Mouse (Mus musculus): ENCODE data around the gene Gng2.
"Not testable (repeated sequence)": the region's sequence is repeated elsewhere in the genome, so short reads cannot be mapped to it uniquely, and the experiment has no call there.

Gng2 gene

DNA sequence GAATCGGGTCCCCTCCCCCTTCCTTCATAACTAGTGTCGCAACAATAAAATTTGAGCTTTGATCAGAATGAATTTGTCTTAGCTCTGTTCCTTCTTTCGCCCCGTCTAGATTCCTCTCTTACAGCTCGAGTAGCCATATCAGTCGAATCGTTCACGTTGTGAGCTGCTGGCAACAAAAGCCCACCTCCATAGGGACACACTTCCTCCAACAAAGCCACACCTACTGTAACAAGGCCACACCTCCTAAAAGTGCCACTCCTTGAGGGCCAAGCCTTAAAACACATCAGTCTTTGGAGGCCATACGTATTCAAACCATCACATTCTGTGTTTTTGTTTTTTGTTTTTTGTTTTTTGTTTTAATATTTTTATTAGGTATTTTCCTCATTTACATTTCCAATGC lies 112.3 kb downstream of the Gng2 start:
- DNase-seq (ENCODE audit: extremely low spot score, low read depth, low spot score), result not testable (repeated sequence)

DNA sequence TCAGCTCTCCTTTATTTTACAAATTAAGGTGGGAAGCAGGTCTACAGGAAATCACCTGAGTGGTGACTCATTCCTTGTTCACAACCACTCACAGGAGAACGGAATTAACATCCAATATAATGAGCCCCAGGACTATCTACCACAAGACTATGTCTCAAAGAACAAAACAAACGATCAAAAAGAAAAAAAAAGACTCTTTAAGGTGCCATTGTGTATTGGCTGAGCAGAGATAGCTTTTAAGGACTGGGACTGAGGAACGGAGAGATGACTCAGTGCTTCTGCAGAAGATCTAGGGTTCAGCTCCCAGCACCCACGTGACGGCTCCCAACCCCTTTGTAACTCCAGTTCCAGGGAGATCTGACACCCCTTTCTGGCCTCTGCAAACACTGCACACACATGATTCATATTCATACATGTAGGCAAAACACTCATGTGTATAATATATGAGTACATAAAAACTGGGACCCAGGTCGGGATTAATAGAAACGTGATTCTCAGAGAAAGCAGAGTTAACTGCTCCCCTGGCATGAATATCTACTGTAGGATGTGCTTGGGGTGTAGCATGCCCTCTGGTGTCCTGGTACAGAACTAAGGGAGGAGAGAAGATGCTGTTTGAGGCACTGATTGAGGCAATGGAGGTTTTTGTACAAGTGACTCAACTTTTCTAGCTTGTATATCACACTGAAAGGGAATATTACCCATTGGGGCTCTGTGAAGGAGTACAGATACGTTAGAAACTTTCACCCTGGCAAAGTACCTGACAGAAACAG lies 115.9 kb downstream of the Gng2 start:
- DNase-seq (ENCODE audit: extremely low spot score, low read depth, low spot score), result no peak

DNA sequence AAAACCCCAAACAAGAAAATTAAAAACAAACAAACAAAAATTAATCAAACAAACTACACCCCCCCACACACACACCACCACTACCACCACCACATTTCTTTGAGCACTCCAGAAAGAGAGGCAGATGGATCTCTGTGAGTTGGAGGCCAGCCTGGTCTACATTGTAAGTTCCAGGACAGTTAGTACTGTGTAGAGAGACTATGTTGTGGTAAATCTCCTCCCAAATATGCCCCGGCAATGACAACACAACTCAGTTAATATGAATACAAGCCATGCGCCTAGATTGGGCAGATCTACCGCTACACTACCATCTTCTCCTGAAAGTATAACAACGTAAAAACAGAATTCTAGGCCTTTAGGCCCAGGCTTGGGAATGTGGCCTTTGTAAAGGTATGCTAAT lies 117.1 kb downstream of the Gng2 start:
- no peak for DNase-seq (ENCODE audit: extremely low spot score, low read depth, low spot score)

DNA sequence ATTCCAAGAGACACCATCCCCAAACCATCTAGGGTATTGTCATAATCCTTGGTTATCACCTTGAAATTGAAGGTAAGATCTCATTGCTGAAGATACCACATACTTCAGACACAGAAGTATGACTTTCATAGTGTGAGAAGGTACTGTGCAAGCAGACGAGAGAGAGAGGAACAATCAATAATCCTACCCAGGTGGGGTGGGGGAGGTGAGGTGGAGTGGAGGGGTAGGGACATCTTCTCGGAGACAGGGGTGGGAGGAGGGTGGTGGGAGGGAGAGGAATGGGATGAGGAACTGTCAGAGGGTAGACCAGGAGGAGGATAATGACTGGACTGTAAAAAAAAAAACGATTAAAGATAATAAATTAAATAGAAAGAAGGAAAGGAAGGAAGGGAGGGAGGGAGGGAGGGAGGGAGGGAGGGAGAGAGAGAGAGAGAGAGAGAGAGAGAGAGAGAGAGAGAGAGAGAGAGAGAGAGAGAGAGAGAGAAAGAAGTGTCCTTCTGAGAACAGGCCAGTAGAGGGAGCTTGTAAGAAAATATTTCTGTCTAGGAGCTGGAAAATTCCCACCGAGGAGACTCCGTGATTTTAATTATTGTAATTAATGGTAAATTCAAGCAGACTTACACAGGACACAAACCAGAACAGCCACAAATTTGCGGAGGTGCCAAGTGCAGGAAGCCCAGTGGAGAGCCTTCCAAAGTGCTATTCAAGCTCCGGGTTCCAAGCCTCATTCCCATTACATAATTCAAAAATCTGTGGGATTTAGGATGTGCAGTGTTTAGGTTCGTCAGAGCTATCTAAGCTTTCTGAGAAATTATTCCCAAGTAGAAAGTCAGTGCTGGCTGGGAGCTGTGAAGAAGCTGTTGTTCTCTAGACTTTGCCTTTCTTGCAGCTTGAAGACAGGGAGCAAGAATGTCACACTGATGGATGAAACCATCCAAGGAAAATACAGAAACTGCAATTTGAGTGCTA lies 118.3 kb downstream of the Gng2 start:
- DNase-seq (ENCODE audit: extremely low spot score, low read depth, low spot score), result no peak

DNA sequence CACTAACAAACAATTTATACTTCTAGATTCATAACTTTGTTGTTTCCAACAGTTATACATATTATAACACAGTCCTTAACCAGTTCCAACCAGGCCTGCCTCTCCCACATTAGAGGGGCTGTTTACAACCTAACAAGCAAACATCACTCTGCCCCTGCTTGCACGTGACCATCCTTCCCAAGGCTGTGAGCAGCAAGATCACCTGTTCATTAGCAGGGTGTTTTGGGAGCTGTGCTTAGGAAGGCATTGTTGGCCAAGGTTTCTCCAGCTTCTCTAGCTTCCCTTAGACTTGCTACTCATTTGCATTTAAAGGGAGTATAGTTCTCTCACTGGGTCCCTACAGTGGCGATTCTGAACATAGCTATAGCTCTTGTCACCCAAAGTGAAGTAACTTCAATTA lies 119.1 kb downstream of the Gng2 start:
- DNase-seq (ENCODE audit: extremely low spot score, low read depth, low spot score), result no peak

DNA sequence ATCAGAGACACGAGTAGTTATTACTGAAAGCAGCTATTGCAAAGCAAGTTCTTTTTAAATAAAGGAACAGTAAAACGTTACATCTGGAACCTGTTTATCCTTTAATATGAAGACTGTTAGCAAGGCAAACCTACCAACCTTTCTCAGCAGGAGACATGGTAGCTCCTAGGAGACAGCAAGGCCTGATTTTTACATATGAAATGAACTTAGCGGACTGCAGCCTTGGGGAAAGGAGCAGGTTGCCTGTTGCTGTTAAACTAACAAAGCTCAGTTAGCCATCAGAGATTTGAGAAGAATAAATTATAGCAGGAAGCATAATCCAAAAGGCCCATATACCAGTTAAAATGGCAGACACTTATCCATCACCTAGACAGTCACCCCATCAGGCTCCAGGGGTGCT lies 124.0 kb downstream of the Gng2 start:
- DNase-seq (ENCODE audit: extremely low spot score, low read depth, low spot score), result no peak

DNA sequence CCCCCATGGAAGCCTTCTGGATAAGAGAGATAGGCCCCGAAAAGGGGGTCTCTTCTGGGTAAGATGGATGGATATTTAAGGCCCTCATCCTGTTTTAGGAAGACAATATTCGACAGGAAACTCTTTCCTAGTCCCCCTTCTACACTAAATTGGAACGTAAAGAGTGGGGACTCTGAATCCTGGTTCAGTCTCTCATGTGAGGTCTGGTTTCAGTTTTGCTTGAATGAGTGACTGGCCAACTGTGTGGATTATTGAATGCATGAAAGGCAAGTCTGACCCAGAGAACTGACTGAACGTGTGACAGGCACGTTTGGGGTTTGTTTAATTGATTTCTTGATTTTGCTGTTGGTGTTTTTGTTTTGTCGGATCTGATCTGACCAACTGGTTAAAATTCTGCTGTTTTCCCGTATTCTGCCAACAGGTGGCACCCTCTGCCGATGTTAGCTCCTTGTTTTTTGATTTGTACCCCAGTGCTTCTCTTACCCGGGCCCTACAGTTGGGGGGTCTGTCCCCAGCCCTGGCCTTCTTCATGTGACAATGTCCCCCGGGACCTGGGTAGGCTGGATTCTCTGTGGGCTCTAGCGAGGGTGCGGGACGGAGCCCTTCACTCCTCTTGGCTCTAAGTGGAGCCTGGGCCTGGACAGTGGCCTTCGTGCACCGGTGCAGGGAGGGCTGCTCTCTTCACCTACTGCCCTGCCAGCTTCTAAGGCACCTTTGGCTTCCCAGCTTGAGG lies 137.7 kb downstream of the Gng2 start:
- DNase-seq (ENCODE audit: extremely low spot score, low read depth, low spot score), result peak; percentile 47

DNA sequence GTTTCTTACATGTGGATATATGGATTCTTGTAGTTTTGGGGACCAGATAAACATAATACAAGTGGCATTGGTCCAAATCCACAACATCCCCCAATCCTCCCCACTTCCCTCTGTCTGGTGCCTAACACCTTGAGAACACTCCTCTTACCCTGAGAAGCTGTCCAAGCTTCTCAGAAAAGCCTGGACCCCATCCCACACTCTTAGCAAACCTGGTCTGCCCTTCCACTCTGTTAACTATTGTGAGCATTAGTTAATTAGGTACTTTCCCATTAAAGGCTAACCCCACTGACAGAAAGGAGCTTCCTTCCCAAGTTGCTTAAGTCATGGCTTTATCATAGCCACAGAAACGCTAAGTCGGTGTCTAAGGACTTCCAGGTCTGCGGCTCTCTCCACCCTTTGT lies 141.1 kb downstream of the Gng2 start:
- no peak for DNase-seq (ENCODE audit: extremely low spot score, low read depth, low spot score)

DNA sequence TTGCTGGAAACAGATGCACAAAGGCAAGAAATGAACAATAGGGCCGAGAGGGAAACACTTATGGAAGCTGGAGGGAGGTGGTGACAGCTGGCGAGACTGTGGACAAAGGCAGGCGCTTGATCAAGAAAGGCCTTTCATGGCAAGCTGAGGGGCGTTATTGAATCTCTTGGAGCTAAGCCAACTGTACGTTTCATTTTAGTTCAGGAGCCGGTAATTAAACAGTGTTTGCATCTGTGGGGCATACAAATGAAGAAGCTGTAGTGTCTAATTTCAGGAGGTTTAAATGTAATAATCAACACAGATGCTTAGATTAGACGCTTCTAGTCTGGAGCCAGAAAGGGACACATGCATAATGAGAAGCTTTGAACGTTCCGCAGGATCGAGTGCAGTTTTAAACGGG lies 151.9 kb downstream of the Gng2 start:
- DNase-seq (ENCODE audit: extremely low spot score, low read depth, low spot score), result no peak

DNA sequence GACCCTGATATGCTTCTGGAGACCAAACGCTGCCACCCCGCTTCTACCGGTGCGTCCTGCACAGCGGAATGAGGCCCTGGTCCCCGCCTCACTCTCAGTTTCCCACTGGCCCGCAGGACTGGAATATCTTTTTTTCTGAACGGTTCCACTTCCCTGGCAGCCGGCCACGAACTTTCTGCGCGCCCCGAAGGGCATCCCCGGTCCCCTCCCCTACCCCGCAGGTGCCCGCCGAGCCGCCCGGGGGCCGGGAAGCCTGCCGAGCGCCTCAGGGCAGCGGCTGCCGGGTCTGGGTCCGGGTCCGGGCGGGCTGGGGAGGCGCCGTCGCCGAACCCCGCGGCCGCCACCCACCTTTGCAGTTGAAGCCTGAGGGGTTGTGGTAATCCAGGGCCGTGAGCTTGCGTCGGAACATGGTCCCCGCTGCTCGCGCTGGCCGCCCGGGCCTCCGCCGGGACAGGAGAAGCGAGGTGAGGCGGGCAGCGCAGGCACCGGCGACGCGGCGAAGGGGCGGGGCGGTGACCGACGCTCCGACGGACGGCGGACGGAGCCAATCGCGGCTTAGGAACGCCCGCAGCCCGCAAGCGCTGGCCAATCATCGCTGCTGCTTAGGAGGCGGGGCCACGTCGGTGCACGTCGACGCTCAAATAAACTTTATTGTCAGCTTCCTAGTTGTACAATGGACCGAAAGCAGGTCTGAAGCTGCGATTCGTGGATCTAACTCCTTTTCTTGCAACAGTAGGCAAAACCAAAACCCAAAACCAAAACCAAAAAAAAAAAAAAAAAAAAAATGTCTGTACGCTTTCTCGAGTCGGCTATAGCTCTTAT lies 153.9 kb downstream of the Gng2 start, which contains the start of gene Rtraf:
TSS of gene Rtraf (minus strand) at position 504 of the 822 bp plus-strand sequence.
- peak; percentile 80 for DNase-seq (ENCODE audit: extremely low spot score, low read depth, low spot score)
